Mouse (Mus musculus) liver, embryonic 14.5 days (tissue): ENCODE data around the gene Dis3l2.

ENCODE experiments used
- CTCF ChIP-seq: IDR thresholded peaks from 2 replicates; pipeline ENCODE4 v1.5.1; 2016; ENCODE audit warnings: antibody characterized with exemption, low read depth, control low read depth
- EP300 ChIP-seq: IDR thresholded peaks from 2 replicates; pipeline ENCODE4 v1.6.1; 2016; ENCODE audit warnings: antibody characterized with exemption, low read depth

DNA sequence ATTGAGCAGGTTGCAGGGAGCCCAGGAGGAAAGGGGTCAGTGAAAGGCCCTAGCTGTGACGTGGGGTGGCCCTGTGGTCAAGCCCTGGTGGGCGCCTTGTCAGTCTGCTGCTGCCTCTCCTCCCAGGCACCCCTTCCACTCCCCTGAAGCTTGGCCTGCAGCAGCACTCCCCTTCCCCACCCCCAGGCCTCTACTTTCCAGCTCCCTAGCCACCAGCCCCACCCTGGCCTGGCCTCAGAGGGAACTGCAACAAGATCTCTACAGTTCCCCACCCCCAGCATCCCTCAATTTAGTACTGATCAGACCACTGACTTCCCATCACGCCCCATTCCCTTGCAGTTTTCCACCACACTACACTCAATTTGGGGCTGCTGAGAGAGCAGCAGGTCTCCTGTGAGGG lies 332.7 kb downstream of the Dis3l2 start:
- TF ChIP-seq CTCF = no peak
- TF ChIP-seq EP300 = no peak
